Mouse (Mus musculus) megakaryocyte, embryonic 14.5 days (primary cell): ENCODE data around the gene Bbof1.

Experiments
- FLI1 ChIP-seq: IDR thresholded peaks from 2 replicates; pipeline ENCODE4 v1.6.1; 2012; ENCODE audit warnings: low read length, inconsistent platforms, mixed read lengths
- GATA1 ChIP-seq: IDR thresholded peaks from 3 replicates; pipeline ENCODE4 v1.6.1; 2012; ENCODE audit warnings: mixed read lengths, low read length, inconsistent platforms, borderline replicate concordance

DNA sequence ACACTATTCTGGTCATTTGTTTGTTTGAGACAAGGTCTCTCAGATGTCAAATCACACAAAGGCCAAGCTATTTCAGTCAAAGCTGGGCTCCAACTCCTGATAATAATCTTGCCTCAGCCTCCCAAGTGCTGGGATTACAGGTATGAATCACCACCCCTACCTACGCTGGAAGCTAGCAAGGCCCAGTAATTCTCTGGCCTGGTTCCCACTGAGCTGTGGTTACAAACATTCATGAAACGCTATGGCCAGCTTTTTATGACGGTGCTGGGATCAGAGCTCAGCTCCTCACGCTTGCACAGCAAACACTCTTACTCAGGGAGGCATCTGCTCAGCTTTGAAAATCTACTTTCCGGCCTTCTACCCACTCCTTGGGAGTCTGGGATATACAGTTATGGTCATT lies 15.0 kb upstream of the Bbof1 start:
- TF ChIP-seq GATA1, result no peak
- TF ChIP-seq FLI1, result no peak
